Mouse (Mus musculus): ENCODE results near the gene Tulp2.
A peak's percentile ranks its signal among the peaks of the same experiment; 100 is the strongest.

Tulp2 gene

GRCm38 (mm10) chr7:45538163-45539041 lies 56.7 kb downstream of the Tulp2 start:
- no peaks in the 10 kb centered on the region for H3K27me3 ChIP-seq (ENCODE audit: insufficient read depth, low read length)
- H3K36me3 ChIP-seq (ENCODE audit: insufficient read depth, low read length), result no peaks in the 10 kb centered on the region
- no peak for TF ChIP-seq POU5F1 (IDR thresholded peaks at IDR 0.05; ENCODE audit: borderline replicate concordance, low read length)
- TF ChIP-seq NANOG (IDR thresholded peaks at IDR 0.05; ENCODE audit: borderline replicate concordance, low read length), result no peak
- TF ChIP-seq CTCF (conservative IDR thresholded peaks at IDR 0.05; ENCODE audit: low read length), result 0 out of 2 replicates have a peak, but pooled peaks have one; percentile 16
- H3K4me3 ChIP-seq (replicated peaks; ENCODE audit: low read length), result peak overlapping the region; percentile 82
- H3K4me1 ChIP-seq (replicated peaks; ENCODE audit: low read depth, low read length), result peaks cover 44% of the 10 kb centered on the region
- H3K9me3 ChIP-seq (ENCODE audit: low read length), result no peaks in the 10 kb centered on the region

GRCm38 (mm10) chr7:45539095-45539494 lies 57.4 kb downstream of the Tulp2 start:
- Histone ChIP-seq H3K4me3 (replicated peaks; ENCODE audit: low read length) (no peak overlapping the region), H3K9me3 (ENCODE audit: low read length) (no peaks in the 10 kb centered on the region), H3K4me1 (replicated peaks; ENCODE audit: low read depth, low read length) (peaks cover 43% of the 10 kb centered on the region), H3K36me3 (ENCODE audit: insufficient read depth, low read length) (no peaks in the 10 kb centered on the region), H3K27me3 (ENCODE audit: insufficient read depth, low read length) (no peaks in the 10 kb centered on the region)
- TF ChIP-seq CTCF (conservative IDR thresholded peaks at IDR 0.05; ENCODE audit: low read length) (no peak), POU5F1 (IDR thresholded peaks at IDR 0.05; ENCODE audit: borderline replicate concordance, low read length) (no peak), NANOG (IDR thresholded peaks at IDR 0.05; ENCODE audit: borderline replicate concordance, low read length) (no peak)

DNA sequence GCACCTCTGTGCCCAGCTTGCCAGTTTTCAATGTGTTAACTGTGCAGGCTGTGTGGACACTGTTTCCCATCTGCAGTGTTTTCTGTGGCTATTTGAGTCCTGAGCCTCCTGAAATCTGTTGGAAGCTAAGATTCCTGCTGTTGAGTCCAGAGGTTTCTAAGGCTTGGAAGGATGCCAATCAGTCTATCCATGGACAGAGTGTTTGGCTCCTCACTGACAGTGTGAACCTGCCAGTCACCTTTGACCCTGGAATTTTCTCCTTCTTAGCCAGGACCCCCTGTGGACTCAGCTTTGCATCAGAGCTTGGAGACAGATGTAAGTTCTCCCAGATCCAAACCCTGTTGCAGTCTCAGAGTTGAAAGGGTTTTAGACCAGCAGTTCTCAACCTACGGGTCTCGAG lies 58.5 kb downstream of the Tulp2 start:
- Histone ChIP-seq H3K9me3 (ENCODE audit: low read length) (no peaks in the 10 kb centered on the region; the same call in 1 of the 2 replicates), H3K36me3 (ENCODE audit: insufficient read depth, low read length) (no peaks in the 10 kb centered on the region), H3K4me3 (replicated peaks; ENCODE audit: low read length) (no peak overlapping the region), H3K4me1 (replicated peaks; ENCODE audit: low read depth, low read length) (peaks cover 32% of the 10 kb centered on the region), H3K27me3 (ENCODE audit: insufficient read depth, low read length) (no peaks in the 10 kb centered on the region)
- TF ChIP-seq CTCF (conservative IDR thresholded peaks at IDR 0.05; ENCODE audit: low read length) (no peak), POU5F1 (IDR thresholded peaks at IDR 0.05; ENCODE audit: borderline replicate concordance, low read length) (no peak)

DNA sequence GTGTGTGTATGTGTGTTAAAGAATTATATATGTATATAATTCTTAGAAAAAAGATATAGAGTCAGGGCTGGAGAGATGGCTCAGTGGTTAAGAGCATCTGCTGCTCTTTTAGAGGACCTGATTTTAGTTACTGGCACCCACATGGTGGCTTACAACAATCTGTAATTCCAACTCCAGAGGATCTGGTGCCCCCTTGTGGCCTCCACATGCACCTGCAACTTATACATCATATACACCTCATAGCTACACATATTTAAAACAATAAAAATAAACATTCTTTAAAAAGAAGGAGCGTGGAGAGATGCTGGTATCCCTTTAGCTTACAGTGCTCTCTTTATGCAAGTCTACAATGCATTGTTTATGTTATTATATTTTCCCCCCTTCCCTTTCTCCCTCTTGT lies 62.8 kb downstream of the Tulp2 start:
- Histone ChIP-seq H3K36me3 (ENCODE audit: insufficient read depth, low read length) (no peaks in the 10 kb centered on the region), H3K27me3 (ENCODE audit: insufficient read depth, low read length) (no peaks in the 10 kb centered on the region), H3K4me1 (replicated peaks; ENCODE audit: low read depth, low read length) (peaks cover 45% of the 10 kb centered on the region), H3K4me3 (replicated peaks; ENCODE audit: low read length) (no peak overlapping the region), H3K9me3 (ENCODE audit: low read length) (no peaks in the 10 kb centered on the region; the same call in 1 of the 2 replicates)
- TF ChIP-seq NANOG (IDR thresholded peaks at IDR 0.05; ENCODE audit: borderline replicate concordance, low read length), result no peak
- peak; percentile 77 for TF ChIP-seq CTCF (conservative IDR thresholded peaks at IDR 0.05; ENCODE audit: low read length)

- no peaks in the 10 kb centered on the region for H3K36me3 ChIP-seq (ENCODE audit: insufficient read depth, low read length)
- TF ChIP-seq CTCF (conservative IDR thresholded peaks at IDR 0.05; ENCODE audit: low read length), result no peak
- TF ChIP-seq NANOG (IDR thresholded peaks at IDR 0.05; ENCODE audit: borderline replicate concordance, low read length), result no peak
- TF ChIP-seq POU5F1 (IDR thresholded peaks at IDR 0.05; ENCODE audit: borderline replicate concordance, low read length), result no peak
- H3K9me3 ChIP-seq (ENCODE audit: low read length), result no peaks in the 10 kb centered on the region
Measured at GRCm38 (mm10) chr7:45549641-45550436, 68.2 kb downstream of the Tulp2 start.

DNA sequence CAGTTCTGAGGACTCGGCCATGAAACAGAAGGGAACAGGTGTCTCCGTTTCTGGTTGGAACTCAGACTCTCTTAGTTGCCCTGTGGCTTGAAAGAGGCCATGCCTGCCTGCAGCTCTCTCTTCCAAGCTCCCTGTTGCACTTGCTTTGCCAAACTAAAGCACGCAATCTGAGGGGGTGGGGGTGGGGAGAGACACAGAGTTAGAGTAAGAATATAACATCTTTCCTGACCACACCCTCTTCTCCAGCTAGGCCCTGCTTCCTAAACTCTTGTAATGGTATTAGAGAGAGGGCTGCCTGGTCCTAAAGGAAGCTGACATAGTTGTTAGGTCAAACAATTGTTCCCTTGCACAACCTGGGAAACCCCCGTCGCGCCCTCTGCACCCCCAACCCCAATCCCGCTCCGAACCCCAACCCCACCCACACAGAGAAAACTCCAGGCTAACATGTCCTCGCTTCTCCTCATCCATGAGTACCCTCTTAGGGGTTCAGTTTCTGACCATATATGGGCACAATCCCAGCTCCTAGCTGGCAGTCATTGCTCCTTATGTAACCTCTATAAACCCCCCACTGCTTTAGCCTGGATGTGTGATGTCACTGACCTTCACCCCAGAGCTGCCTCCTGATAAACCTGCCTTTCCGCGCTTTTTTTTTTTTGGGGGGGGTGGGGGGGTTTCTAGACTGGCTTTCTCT lies 69.3 kb downstream of the Tulp2 start:
- TF ChIP-seq NANOG (IDR thresholded peaks at IDR 0.05; ENCODE audit: borderline replicate concordance, low read length) (no peak), POU5F1 (IDR thresholded peaks at IDR 0.05; ENCODE audit: borderline replicate concordance, low read length) (no peak), CTCF (conservative IDR thresholded peaks at IDR 0.05; ENCODE audit: low read length) (no peak)
- Histone ChIP-seq H3K27me3 (ENCODE audit: insufficient read depth, low read length) (no peaks in the 10 kb centered on the region), H3K36me3 (ENCODE audit: insufficient read depth, low read length) (peaks cover under 1% of the 10 kb centered on the region), H3K4me3 (replicated peaks; ENCODE audit: low read length) (peak overlapping the region; percentile 74), H3K9me3 (ENCODE audit: low read length) (no peaks in the 10 kb centered on the region), H3K4me1 (replicated peaks; ENCODE audit: low read depth, low read length) (peaks cover 71% of the 10 kb centered on the region)

More at GRCm38 (mm10) chr7:45549641-45550436, 68.2 kb downstream of the Tulp2 start:
- H3K4me3 ChIP-seq (replicated peaks; ENCODE audit: low read length), result peak overlapping the region; percentile 74
- peaks cover 68% of the 10 kb centered on the region for H3K4me1 ChIP-seq (replicated peaks; ENCODE audit: low read depth, low read length)
- H3K27me3 ChIP-seq (ENCODE audit: insufficient read depth, low read length), result no peaks in the 10 kb centered on the region

DNA sequence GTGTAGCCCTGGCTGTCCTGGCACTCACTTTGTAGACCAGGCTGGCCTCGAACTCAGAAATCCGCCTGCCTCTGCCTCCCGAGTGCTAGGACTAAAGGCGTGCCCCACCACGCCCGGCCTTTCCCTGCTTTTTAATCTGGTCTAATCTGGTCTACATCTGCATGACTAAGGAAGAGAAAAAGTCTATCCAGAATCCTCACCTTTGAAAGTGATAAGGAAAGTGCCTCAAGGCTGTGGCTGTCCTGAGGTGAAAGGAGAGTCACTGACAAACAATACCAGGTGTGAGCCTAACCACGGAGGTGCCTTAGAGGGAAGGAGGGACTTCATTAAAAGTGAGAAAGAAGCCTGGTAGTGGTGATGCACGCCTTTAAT lies 69.8 kb downstream of the Tulp2 start:
- TF ChIP-seq POU5F1 (IDR thresholded peaks at IDR 0.05; ENCODE audit: borderline replicate concordance, low read length) (peak; percentile 89), CTCF (conservative IDR thresholded peaks at IDR 0.05; ENCODE audit: low read length) (no peak), NANOG (IDR thresholded peaks at IDR 0.05; ENCODE audit: borderline replicate concordance, low read length) (peak; percentile 67)
- Histone ChIP-seq H3K4me3 (replicated peaks; ENCODE audit: low read length) (no peak overlapping the region), H3K4me1 (replicated peaks; ENCODE audit: low read depth, low read length) (peaks cover 71% of the 10 kb centered on the region), H3K27me3 (ENCODE audit: insufficient read depth, low read length) (no peaks in the 10 kb centered on the region), H3K9me3 (ENCODE audit: low read length) (no peaks in the 10 kb centered on the region), H3K36me3 (ENCODE audit: insufficient read depth, low read length) (peaks cover 6% of the 10 kb centered on the region)

GRCm38 (mm10) chr7:45553519-45553918 lies 71.8 kb downstream of the Tulp2 start:
- peak overlapping the region; percentile 55 for H3K4me3 ChIP-seq (replicated peaks; ENCODE audit: low read length)
- no peaks in the 10 kb centered on the region for H3K9me3 ChIP-seq (ENCODE audit: low read length)
- H3K27me3 ChIP-seq (ENCODE audit: insufficient read depth, low read length), result no peaks in the 10 kb centered on the region
- no peak for TF ChIP-seq NANOG (IDR thresholded peaks at IDR 0.05; ENCODE audit: borderline replicate concordance, low read length)
- no peak for TF ChIP-seq POU5F1 (IDR thresholded peaks at IDR 0.05; ENCODE audit: borderline replicate concordance, low read length)
- no peak for TF ChIP-seq CTCF (conservative IDR thresholded peaks at IDR 0.05; ENCODE audit: low read length)
- peaks cover 81% of the 10 kb centered on the region for H3K4me1 ChIP-seq (replicated peaks; ENCODE audit: low read depth, low read length)
- H3K36me3 ChIP-seq (ENCODE audit: insufficient read depth, low read length), result peaks cover 17% of the 10 kb centered on the region

Measured in E14TG2a.4 (cell line).